Mouse (Mus musculus): Measurements from ENCODE around the gene Secisbp2. TPM values are rescaled to one million over a fixed set of nuclear protein-coding genes. Genes with fewer than 3 reads are reported as not detected.

Secisbp2 gene
- polyA plus RNA-seq, 1 experiment from 2014 or later: 32.0 TPM

GRCm38 (mm10) chr13:51727364-51727763, 75.9 kb downstream of the Secisbp2 start:
- Histone ChIP-seq H3K4me1 (peaks cover 19% of the 10 kb centered on the region; the same call in 1 of the 2 replicates), H3K27ac (no peak overlapping the region), H3K36me3 (replicated peaks) (no peaks in the 10 kb centered on the region), H3K4me2 (no peak overlapping the region), H3K9me3 (no peaks in the 10 kb centered on the region), H3K27me3 (replicated peaks) (no peaks in the 10 kb centered on the region), H3K4me3 (no peak overlapping the region), H3K9ac (no peak overlapping the region)
- 85% methylated on average over 7 of the region's 7 CpGs for WGBS
- no peak for ATAC-seq (replicated peaks)

GRCm38 (mm10) chr13:51729887-51730361, 78.4 kb downstream of the Secisbp2 start:
- H3K4me1 ChIP-seq: peaks cover 21% of the 10 kb centered on the region; the same call in 1 of the 2 replicates
- ATAC-seq (replicated peaks): no peak
- H3K27me3 ChIP-seq (replicated peaks): no peaks in the 10 kb centered on the region
- no peak overlapping the region for H3K27ac ChIP-seq
- no peak overlapping the region for H3K4me2 ChIP-seq
- no peaks in the 10 kb centered on the region for H3K9me3 ChIP-seq
- 12% methylated on average over 4 of the region's 4 CpGs for WGBS
- H3K4me3 ChIP-seq: no peak overlapping the region
- H3K9ac ChIP-seq: no peak overlapping the region
- no peaks in the 10 kb centered on the region for H3K36me3 ChIP-seq (replicated peaks)

GRCm38 (mm10) chr13:51731474-51731873, 80.0 kb downstream of the Secisbp2 start:
- Histone ChIP-seq H3K4me1 (peaks cover 18% of the 10 kb centered on the region; the same call in 1 of the 2 replicates), H3K4me2 (no peak overlapping the region), H3K27me3 (replicated peaks) (no peaks in the 10 kb centered on the region), H3K27ac (no peak overlapping the region), H3K4me3 (no peak overlapping the region), H3K9ac (no peak overlapping the region), H3K36me3 (replicated peaks) (no peaks in the 10 kb centered on the region), H3K9me3 (no peaks in the 10 kb centered on the region)
- no peak for ATAC-seq (replicated peaks)
- WGBS: 92% methylated on average over 7 of the region's 7 CpGs

GRCm38 (mm10) chr13:51732097-51732664, 80.7 kb downstream of the Secisbp2 start:
- H3K4me3 ChIP-seq: no peak overlapping the region
- H3K4me1 ChIP-seq: peaks cover 18% of the 10 kb centered on the region; the same call in 1 of the 2 replicates
- H3K36me3 ChIP-seq (replicated peaks): no peaks in the 10 kb centered on the region
- H3K9me3 ChIP-seq: no peaks in the 10 kb centered on the region
- 0 out of 2 replicates have a peak, but pooled peaks have one; percentile 48 for ATAC-seq (replicated peaks)
- H3K4me2 ChIP-seq: no peak overlapping the region
- H3K27ac ChIP-seq: 0 out of 2 replicates have a peak overlapping the region, but pooled peaks have one; percentile 32
- 0 out of 2 replicates have a peak overlapping the region, but pooled peaks have one; percentile 9 for H3K9ac ChIP-seq
- WGBS: 49% methylated on average over 14 of the region's 14 CpGs
- H3K27me3 ChIP-seq (replicated peaks): no peaks in the 10 kb centered on the region

Other genes with a start within 250 kb of the Secisbp2 start
- 13.6 and 14.0 TPM in 2 replicates for gene S1pr3, start 243.1 kb upstream of the Secisbp2 start, polyA plus RNA-seq (2015; fragmentation: Nextera tagmentation; extraction: Ambion mirVana)
- gene Shc3, start 82.3 kb upstream of the Secisbp2 start, polyA plus RNA-seq (2015; fragmentation: Nextera tagmentation; extraction: Ambion mirVana): 7.4 and 8.1 TPM in 2 replicates
- 36.9 and 42.6 TPM in 2 replicates for gene Cks2, start 6.5 kb upstream of the Secisbp2 start, polyA plus RNA-seq (2015; fragmentation: Nextera tagmentation; extraction: Ambion mirVana)
- gene Sema4d, start 142.1 kb downstream of the Secisbp2 start, polyA plus RNA-seq (2015; fragmentation: Nextera tagmentation; extraction: Ambion mirVana): 13.4 and 15.1 TPM in 2 replicates
- 56.2 and 69.1 TPM in 2 replicates for gene Gadd45g, start 195.0 kb downstream of the Secisbp2 start, polyA plus RNA-seq (2015; fragmentation: Nextera tagmentation; extraction: Ambion mirVana)

Measured in midbrain, embryonic 15.5 days (tissue).